9 mouse cellular contexts compared by ENCODE assay signal in the genomic region with DNA sequence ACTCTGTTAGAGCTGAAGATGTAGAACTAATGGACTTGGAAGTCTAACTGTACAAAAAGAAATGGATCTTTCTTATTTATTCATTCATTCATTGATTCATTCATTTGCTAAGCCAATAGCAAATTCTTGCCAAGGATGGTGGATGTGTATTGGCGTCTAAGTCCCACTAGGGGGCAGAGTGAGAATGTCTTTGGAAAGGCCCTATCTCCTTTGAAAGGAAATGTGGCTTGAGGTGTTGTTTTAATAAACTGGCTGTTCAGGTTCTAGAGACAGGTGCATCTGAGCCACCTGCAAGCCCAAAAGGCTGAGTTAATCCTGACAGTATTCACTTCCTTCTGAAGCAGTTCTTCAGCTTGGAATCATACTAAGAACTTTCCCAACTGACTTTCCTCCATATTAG. TPM values are rescaled to one million over a fixed set of nuclear protein-coding genes. Genes with fewer than 3 reads are reported as not detected.
A peak's percentile ranks its signal among the peaks of the same experiment; 100 is the strongest.
DNase-seq lines count a peak whose midpoint lies in the region; ATAC-seq and TF ChIP-seq lines count a peak whose summit lies in the region.
"Had no signal": no experiment of that assay in that cellular context is flagged by ENCODE, and none has a peak within 500 bp of the region (broad histone marks: within the 10 kb centered on the region; RNA-seq: fewer than 3 reads in every experiment).

No protein-coding gene starts in this region.

- H3K4me3 ChIP-seq in heart, embryonic 10.5 days = no peak overlapping the region
- no peak overlapping the region for H3K4me3 ChIP-seq in thymus, adult 2 months (ENCODE audit: control insufficient read depth, insufficient read depth, low read length)
- no peak overlapping the region for H3K4me3 ChIP-seq in hindbrain, postnatal 0 days (ENCODE audit: low read length)
- no peak overlapping the region for H3K4me3 ChIP-seq in midbrain, postnatal 0 days (ENCODE audit: low read depth, low read length)
- H3K4me3 ChIP-seq: limb, embryonic 12.5 days had no signal

- no peak for TF ChIP-seq CTCF in thymus, adult 2 months (IDR thresholded peaks at IDR 0.05; ENCODE audit: borderline replicate concordance, control insufficient read depth, extremely low read depth, insufficient read depth, low read length, poor library complexity)
- TF ChIP-seq CTCF in hindbrain, postnatal 0 days (IDR thresholded peaks at IDR 0.05; ENCODE audit: low read depth) = peak; percentile 94
- TF ChIP-seq CTCF in midbrain, postnatal 0 days (IDR thresholded peaks at IDR 0.05) = peak; percentile 96

- ATAC-seq in hindbrain, postnatal 0 days = no peak; the same call in 1 of the 2 replicates
- ATAC-seq in midbrain, postnatal 0 days (ENCODE audit: low FRiP score) = no peak

- H3K36me3 ChIP-seq in heart, embryonic 10.5 days = no peaks in the 10 kb centered on the region
- H3K36me3 ChIP-seq in thymus, adult 2 months (ENCODE audit: control insufficient read depth, insufficient read depth, low read length) = no peaks in the 10 kb centered on the region
- no peaks in the 10 kb centered on the region for H3K36me3 ChIP-seq in hindbrain, postnatal 0 days (ENCODE audit: insufficient read depth, low read length)
- H3K36me3 ChIP-seq in midbrain, postnatal 0 days (ENCODE audit: insufficient read depth, low read length) = no peaks in the 10 kb centered on the region; the same call in 1 of the 2 replicates
- H3K36me3 ChIP-seq: limb, embryonic 12.5 days had no signal

- no peak for TF ChIP-seq POLR2A in thymus, adult 2 months (IDR thresholded peaks at IDR 0.05; ENCODE audit: control insufficient read depth, extremely low read depth, insufficient read depth, low read length, poor library complexity)

- intact Hi-C loops in heart, postnatal 10 days (cut with DNase I) = loop anchor here (1.0 kb wide), 1 partner anchor 45 kb away; no protein-coding TSS in a partner anchor

- 0% methylated on average over 1 of the region's 1 CpGs for WGBS in heart, embryonic 10.5 days
- WGBS in thymus, adult 2 months = 0% methylated on average over 1 of the region's 1 CpGs
- WGBS in hindbrain, postnatal 0 days = 0% methylated on average over 1 of the region's 1 CpGs
- WGBS in midbrain, postnatal 0 days = 0% methylated on average over 1 of the region's 1 CpGs

- H3K9me3 ChIP-seq in heart, embryonic 10.5 days = no peaks in the 10 kb centered on the region
- no peaks in the 10 kb centered on the region for H3K9me3 ChIP-seq in hindbrain, postnatal 0 days (ENCODE audit: low read length)
- H3K9me3 ChIP-seq in midbrain, postnatal 0 days (ENCODE audit: low read length) = no peaks in the 10 kb centered on the region
- H3K9me3 ChIP-seq: limb, embryonic 12.5 days had no signal

- H3K27ac ChIP-seq in heart, embryonic 10.5 days = no peak overlapping the region
- no peak overlapping the region for H3K27ac ChIP-seq in thymus, adult 2 months (ENCODE audit: control insufficient read depth, insufficient read depth, low read length)
- no peak overlapping the region for H3K27ac ChIP-seq in hindbrain, postnatal 0 days
- H3K27ac ChIP-seq in midbrain, postnatal 0 days (ENCODE audit: low read depth, low read length) = no peak overlapping the region
- H3K27ac ChIP-seq: limb, embryonic 12.5 days had no signal

- peak; percentile 59 to 68 for DNase-seq in heart, postnatal 10 days
- DNase-seq in heart, embryonic 10.5 days (ENCODE audit: low spot score) = no peak
- peak; percentile 33 for DNase-seq in thymus, adult 2 months
- no peak for DNase-seq in thymus, adult 18-20 months
- peak; percentile 64 for DNase-seq in c-Kit-positive CD71-positive TER-119-positive erythroid progenitor cells, embryonic 14.5 days (ENCODE audit: low spot score)
- peak; percentile 89 for DNase-seq in hindbrain, postnatal 0 days (ENCODE audit: low spot score)
- peak; percentile 87 for DNase-seq in midbrain, postnatal 0 days (ENCODE audit: low spot score)
- DNase-seq in yolk sac, embryonic 10.5 days (ENCODE audit: low spot score) = no peak

- no peaks in the 10 kb centered on the region for H3K4me1 ChIP-seq in heart, embryonic 10.5 days
- no peaks in the 10 kb centered on the region for H3K4me1 ChIP-seq in thymus, adult 2 months (replicated peaks; ENCODE audit: control insufficient read depth, insufficient read depth, low read length)
- peaks cover 2% of the 10 kb centered on the region; the same call in 1 of the 2 replicates for H3K4me1 ChIP-seq in hindbrain, postnatal 0 days (ENCODE audit: insufficient read depth, low read length)
- H3K4me1 ChIP-seq in midbrain, postnatal 0 days (ENCODE audit: insufficient read depth, low read length) = no peaks in the 10 kb centered on the region

- H3K4me2 ChIP-seq in hindbrain, postnatal 0 days (ENCODE audit: low read depth, low read length) = no peak overlapping the region
- no peak overlapping the region for H3K4me2 ChIP-seq in midbrain, postnatal 0 days (ENCODE audit: low read depth, low read length, poor library complexity, severe bottlenecking)
- H3K4me2 ChIP-seq: limb, embryonic 12.5 days had no signal

- peaks cover 20% of the 10 kb centered on the region for H3K27me3 ChIP-seq in heart, embryonic 10.5 days (ENCODE audit: insufficient read depth, poor library complexity, severe bottlenecking)
- H3K27me3 ChIP-seq in thymus, adult 2 months (ENCODE audit: control insufficient read depth, insufficient read depth, low read length) = peaks cover 2% of the 10 kb centered on the region; the same call in 1 of the 2 replicates
- H3K27me3 ChIP-seq in hindbrain, postnatal 0 days (ENCODE audit: insufficient read depth, low read length) = no peaks in the 10 kb centered on the region
- no peaks in the 10 kb centered on the region for H3K27me3 ChIP-seq in midbrain, postnatal 0 days (ENCODE audit: insufficient read depth, low read length)

- H3K9ac ChIP-seq in hindbrain, postnatal 0 days (replicated peaks; ENCODE audit: low read length) = no peak overlapping the region
- H3K9ac ChIP-seq in midbrain, postnatal 0 days (replicated peaks; ENCODE audit: low read length, poor library complexity, severe bottlenecking) = no peak overlapping the region
- H3K9ac ChIP-seq: limb, embryonic 12.5 days had no signal

RNA-seq across cellular contexts. Expression of a gene that starts 5.5 kb away (rescaled TPM):
- 1 to 10 TPM; 1.9 to 3.3 TPM for total RNA-seq in heart, postnatal 10 days (2021)
- 6.5 and 7.4 TPM in 2 replicates for polyA plus RNA-seq in heart, embryonic 10.5 days (2016; fragmentation: Nextera tagmentation; extraction: Ambion mirVana)
- polyA plus RNA-seq in thymus, adult 2 months (2012; rRNA removed) = 8.5 and 9.3 TPM in 2 replicates
- total RNA-seq in hindbrain, postnatal 0 days (2014; rRNA removed) = 9.3 and 15.2 TPM in 2 replicates
- polyA plus RNA-seq in hindbrain, postnatal 0 days (2015; fragmentation: Nextera tagmentation; extraction: Ambion mirVana) = 2.5 and 2.9 TPM in 2 replicates
- 6.4 and 7.7 TPM in 2 replicates for total RNA-seq in midbrain, postnatal 0 days (2014; rRNA removed)
- polyA plus RNA-seq in midbrain, postnatal 0 days (2015; fragmentation: Nextera tagmentation; extraction: Ambion mirVana) = 2.6 and 3.9 TPM in 2 replicates

RNA-seq across cellular contexts. Expression of a gene that starts 52.6 kb away (rescaled TPM):
- total RNA-seq in heart, postnatal 10 days (2021) = 1 to 10 TPM; 6.9 to 7.0 TPM
- 0.94 and 1.4 TPM in 2 replicates for polyA plus RNA-seq in heart, embryonic 10.5 days (2016; fragmentation: Nextera tagmentation; extraction: Ambion mirVana)
- 15.8 and 19.3 TPM in 2 replicates for polyA plus RNA-seq in thymus, adult 2 months (2012; rRNA removed)
- total RNA-seq in hindbrain, postnatal 0 days (2014; rRNA removed) = 123 and 127 TPM in 2 replicates
- 34.4 and 34.8 TPM in 2 replicates for polyA plus RNA-seq in hindbrain, postnatal 0 days (2015; fragmentation: Nextera tagmentation; extraction: Ambion mirVana)
- total RNA-seq in midbrain, postnatal 0 days (2014; rRNA removed) = 188 and 214 TPM in 2 replicates
- polyA plus RNA-seq in midbrain, postnatal 0 days (2015; fragmentation: Nextera tagmentation; extraction: Ambion mirVana) = 38.6 and 46.2 TPM in 2 replicates

Comparison
In these comparisons a context has a peak if more than half of its experiments do, and no peak if none do; other contexts are left out.
1. DNase-seq: peak in heart, postnatal 10 days (2 of 2), thymus, adult 2 months (single experiment), c-Kit-positive CD71-positive TER-119-positive erythroid progenitor cells, embryonic 14.5 days (single experiment), hindbrain, postnatal 0 days (single experiment) and midbrain, postnatal 0 days (single experiment); none in heart, embryonic 10.5 days (single experiment), thymus, adult 18-20 months (0 of 2) and yolk sac, embryonic 10.5 days (single experiment).